Mouse (Mus musculus): ENCODE results near the gene Dennd1a. TPM values are rescaled to one million over a fixed set of nuclear protein-coding genes. Genes with fewer than 3 reads are reported as not detected.

Gene Dennd1a
- total RNA-seq, 2 experiments from 2014 or later = 17.7 to 18.9 TPM

GRCm38 (mm10) chr2:37814820-37815361 is 472.3 kb downstream of the Dennd1a start:
- DNase-seq = no peak

GRCm38 (mm10) chr2:37812401-37812800 is 474.8 kb downstream of the Dennd1a start:
- DNase-seq = no peak

- no peak for DNase-seq
These were observed 475.5 kb downstream of the Dennd1a start for GRCm38 (mm10) chr2:37811682-37812081.

- DNase-seq = no peak
These were observed 484.5 kb downstream of the Dennd1a start for GRCm38 (mm10) chr2:37802610-37803212.

- no peak for DNase-seq
These were observed 485.5 kb downstream of the Dennd1a start for GRCm38 (mm10) chr2:37801687-37802086.

- no peak for DNase-seq
These were observed 488.1 kb downstream of the Dennd1a start for GRCm38 (mm10) chr2:37799137-37799536.

- no peak for DNase-seq
These were observed 490.1 kb downstream of the Dennd1a start for GRCm38 (mm10) chr2:37797046-37797445.

- no peak for DNase-seq
These were observed 491.2 kb downstream of the Dennd1a start for GRCm38 (mm10) chr2:37796021-37796420.

- no peak for DNase-seq
These were observed 495.9 kb downstream of the Dennd1a start for GRCm38 (mm10) chr2:37791340-37791739.

GRCm38 (mm10) chr2:37790738-37791137 is 496.5 kb downstream of the Dennd1a start:
- DNase-seq = no peak

GRCm38 (mm10) chr2:37789995-37790394 is 497.2 kb downstream of the Dennd1a start:
- no peak for DNase-seq

GRCm38 (mm10) chr2:37789029-37789428 is 498.2 kb downstream of the Dennd1a start:
- no peak for DNase-seq

GRCm38 (mm10) chr2:37788176-37788962 is 498.8 kb downstream of the Dennd1a start:
- no peak for DNase-seq

- DNase-seq = no peak
These were observed 500.7 kb downstream of the Dennd1a start for GRCm38 (mm10) chr2:37786461-37786860.

- DNase-seq = no peak
These were observed 502.7 kb downstream of the Dennd1a start for GRCm38 (mm10) chr2:37784473-37784872.

- no peak for DNase-seq
These were observed 505.2 kb downstream of the Dennd1a start for GRCm38 (mm10) chr2:37782002-37782401.

GRCm38 (mm10) chr2:37781421-37781820 is 505.8 kb downstream of the Dennd1a start:
- no peak for DNase-seq

- no peak for DNase-seq
These were observed 506.8 kb downstream of the Dennd1a start for GRCm38 (mm10) chr2:37780270-37780929.

- no peak for DNase-seq
These were observed 509.1 kb downstream of the Dennd1a start for GRCm38 (mm10) chr2:37777958-37778720.

GRCm38 (mm10) chr2:37776611-37777411 is 510.4 kb downstream of the Dennd1a start:
- no peak for DNase-seq

- no peak for DNase-seq
These were observed 511.2 kb downstream of the Dennd1a start, which contains the start of gene Crb2 for GRCm38 (mm10) chr2:37776016-37776415. TSS of gene Crb2 (plus strand) at chr2:37776249.
